Mouse (Mus musculus) E14TG2a.4 (cell line): ENCODE measurements around the gene Smg9.

Experiments used
- CTCF ChIP-seq: conservative IDR thresholded peaks from 2 replicates; pipeline ENCODE4 v1.5.1; 2014; ENCODE audit warnings: low read length
- NANOG ChIP-seq: IDR thresholded peaks from 2 replicates; pipeline ENCODE4 v1.6.1; 2014; ENCODE audit warnings: borderline replicate concordance, low read length, mixed read lengths
- POU5F1 ChIP-seq: IDR thresholded peaks from 2 replicates; pipeline ENCODE4 v1.6.1; 2014; ENCODE audit warnings: low read length, borderline replicate concordance

GRCm38 (mm10) chr7:24390512-24390911, 8.9 kb upstream of the Smg9 start:
- TF ChIP-seq CTCF (no peak), POU5F1 (no peak), NANOG (no peak)
